Mouse (Mus musculus) liver, embryonic 13.5 days (tissue): ENCODE measurements around the gene Tcea2. TPM values are rescaled to one million over a fixed set of nuclear protein-coding genes. Genes with fewer than 3 reads are reported as not detected.

Source experiments
- ATAC-seq: fragments of 200-750 bp; cut with Nextera tagmentation; 2 replicates; pipeline ENCODE4 v1.8.0; 2017; ENCODE audit warnings: low read depth, mild to moderate bottlenecking, moderate number of reproducible peaks, moderate library complexity
- DNase-seq: peaks from one replicate; pipeline ENCODE4 v3.0.0; 2022
- H3K27ac ChIP-seq: fragments of 300-500 bp; sonication (generic); 2 replicates; pipeline ENCODE4 v1.5.1; 2015; ENCODE audit warnings: moderate library complexity, mild to moderate bottlenecking, inconsistent platforms
- H3K27me3 ChIP-seq: fragments of 300-500 bp; sonication (generic); 2 replicates; pipeline ENCODE4 v1.6.1; 2015; ENCODE audit warnings: mild to moderate bottlenecking, inconsistent platforms
- H3K36me3 ChIP-seq: fragments of 300-500 bp; sonication (generic); 2 replicates; pipeline ENCODE4 v1.6.1; 2015; ENCODE audit warnings: mild to moderate bottlenecking, inconsistent platforms
- H3K4me1 ChIP-seq: fragments of 300-500 bp; sonication (generic); replicated peaks from 2 replicates; pipeline ENCODE4 v1.6.1; 2015; ENCODE audit warnings: inconsistent platforms
- H3K4me2 ChIP-seq: fragments of 300-500 bp; sonication (generic); 2 replicates; pipeline ENCODE4 v1.6.1; 2015; ENCODE audit warnings: inconsistent platforms, mild to moderate bottlenecking, moderate library complexity
- H3K4me3 ChIP-seq: fragments of 300-500 bp; sonication (generic); replicated peaks from 2 replicates; pipeline ENCODE4 v1.5.1; 2015; ENCODE audit warnings: mild to moderate bottlenecking, inconsistent platforms
- H3K9ac ChIP-seq: fragments of 300-500 bp; sonication (generic); 2 replicates; pipeline ENCODE4 v1.6.1; 2015; ENCODE audit warnings: mild to moderate bottlenecking, inconsistent platforms
- H3K9me3 ChIP-seq: fragments of 300-500 bp; sonication (generic); replicated peaks from 2 replicates; pipeline ENCODE4 v1.6.1; 2016; ENCODE audit warnings: inconsistent platforms
- WGBS: fragments of 180-500 bp; shearing (Covaris S2); methylation state at CpG from one replicate; pipeline ENCODE4 v1.1.7; 2015; ENCODE audit not compliant: insufficient replicate concordance; 5-methylcytosine and 5-hydroxymethylcytosine counted together
- polyA plus RNA-seq: library from polyadenylated mRNA; unstranded; fragments of >200 nt; fragmentation: Nextera tagmentation; extraction: Ambion mirVana; gene quantifications from 2 replicates; pipeline ENCODE4 v1.2.1, GENCODE M21; 2015

The Tcea2 gene
- 2.4 and 2.6 TPM in 2 replicates for polyA plus RNA-seq

- no peak within 1 kb of the TSS; the same call in 1 of the 2 replicates for H3K27ac ChIP-seq
- WGBS = under 1% methylated on average over 69 of the region's 69 CpGs
Observed at GRCm38 (mm10) chr2:181679951-181680715, at the start of gene Tcea2. Tcea2 (plus strand) TSS chr2:181680310.

GRCm38 (mm10) chr2:181632624-181633023 is 47.5 kb upstream of the Tcea2 start:
- H3K4me2 ChIP-seq = no peak overlapping the region
- no peak for ATAC-seq
- no peak overlapping the region for H3K9ac ChIP-seq
- H3K4me3 ChIP-seq = no peak overlapping the region
- WGBS = 83% methylated on average over 6 of the region's 6 CpGs
- no peaks in the 10 kb centered on the region for H3K27me3 ChIP-seq
- H3K36me3 ChIP-seq = peaks cover 71% of the 10 kb centered on the region
- H3K4me1 ChIP-seq = peaks cover 3% of the 10 kb centered on the region
- DNase-seq = no peak
- H3K9me3 ChIP-seq = no peaks in the 10 kb centered on the region
- no peak overlapping the region for H3K27ac ChIP-seq

More at GRCm38 (mm10) chr2:181679951-181680715, at the start of gene Tcea2:
- Histone ChIP-seq H3K36me3 (no peaks in the 10 kb centered on the region), H3K4me1 (peaks cover 45% of the 10 kb centered on the region), H3K4me3 (peak within 1 kb of the TSS; percentile 64), H3K27me3 (peaks cover 13% of the 10 kb centered on the region), H3K9ac (peak within 1 kb of the TSS; percentile 75), H3K9me3 (no peaks in the 10 kb centered on the region), H3K4me2 (peak within 1 kb of the TSS; percentile 87)
- ATAC-seq (peak; percentile 49), DNase-seq (peak; percentile 45)

GRCm38 (mm10) chr2:181635865-181636264 is 44.2 kb upstream of the Tcea2 start:
- H3K36me3 ChIP-seq = peaks cover 86% of the 10 kb centered on the region
- H3K4me2 ChIP-seq = no peak overlapping the region
- no peak overlapping the region for H3K9ac ChIP-seq
- WGBS = 81% methylated on average over 3 of the region's 3 CpGs
- ATAC-seq (no peak), DNase-seq (no peak)
- no peak overlapping the region for H3K4me3 ChIP-seq
- no peaks in the 10 kb centered on the region for H3K4me1 ChIP-seq
- H3K27me3 ChIP-seq = no peaks in the 10 kb centered on the region
- H3K27ac ChIP-seq = no peak overlapping the region
- H3K9me3 ChIP-seq = no peaks in the 10 kb centered on the region

- H3K4me1 ChIP-seq = no peaks in the 10 kb centered on the region
- peak; percentile 40 for DNase-seq
- no peak for ATAC-seq
- WGBS = 71% methylated on average over 2 of the region's 2 CpGs
- H3K9me3 ChIP-seq = no peaks in the 10 kb centered on the region
- H3K27ac ChIP-seq = no peak overlapping the region
- H3K4me3 ChIP-seq = no peak overlapping the region
- H3K36me3 ChIP-seq = peaks cover 87% of the 10 kb centered on the region
- H3K27me3 ChIP-seq = no peaks in the 10 kb centered on the region
- no peak overlapping the region for H3K4me2 ChIP-seq
- H3K9ac ChIP-seq = no peak overlapping the region
Observed at GRCm38 (mm10) chr2:181644361-181644760, 35.7 kb upstream of the Tcea2 start.

- Histone ChIP-seq H3K9ac (no peak overlapping the region), H3K27ac (no peak overlapping the region), H3K27me3 (no peaks in the 10 kb centered on the region), H3K4me3 (no peak overlapping the region), H3K4me1 (no peaks in the 10 kb centered on the region), H3K9me3 (no peaks in the 10 kb centered on the region), H3K36me3 (peaks cover 87% of the 10 kb centered on the region), H3K4me2 (no peak overlapping the region)
- no peak for ATAC-seq
- WGBS = 88% methylated on average over 3 of the region's 3 CpGs
- no peak for DNase-seq
Observed at GRCm38 (mm10) chr2:181645666-181646065, 34.4 kb upstream of the Tcea2 start.

GRCm38 (mm10) chr2:181646626-181647472 is 33.3 kb upstream of the Tcea2 start:
- Histone ChIP-seq H3K4me1 (no peaks in the 10 kb centered on the region), H3K36me3 (peaks cover 87% of the 10 kb centered on the region), H3K27me3 (no peaks in the 10 kb centered on the region), H3K4me2 (no peak overlapping the region), H3K4me3 (no peak overlapping the region), H3K9me3 (no peaks in the 10 kb centered on the region), H3K27ac (no peak overlapping the region), H3K9ac (no peak overlapping the region)
- ATAC-seq (no peak), DNase-seq (no peak)
- 84% methylated on average over 6 of the region's 6 CpGs for WGBS

- no peaks in the 10 kb centered on the region for H3K27me3 ChIP-seq
- H3K4me2 ChIP-seq = no peak overlapping the region
- ATAC-seq (no peak), DNase-seq (no peak)
- H3K36me3 ChIP-seq = peaks cover 93% of the 10 kb centered on the region
- no peak overlapping the region for H3K4me3 ChIP-seq
- H3K9me3 ChIP-seq = no peaks in the 10 kb centered on the region
- no peak overlapping the region for H3K9ac ChIP-seq
- H3K4me1 ChIP-seq = no peaks in the 10 kb centered on the region
- H3K27ac ChIP-seq = no peak overlapping the region
- 91% methylated on average over 10 of the region's 10 CpGs for WGBS
Observed at GRCm38 (mm10) chr2:181648926-181649325, 31.2 kb upstream of the Tcea2 start.

GRCm38 (mm10) chr2:181653065-181653464 is 27.0 kb upstream of the Tcea2 start:
- ATAC-seq (no peak), DNase-seq (no peak)
- H3K4me3 ChIP-seq = no peak overlapping the region
- 0 out of 2 replicates have a peak, but pooled peaks cover 5% of the 10 kb centered on the region for H3K4me1 ChIP-seq
- H3K27ac ChIP-seq = no peak overlapping the region
- H3K36me3 ChIP-seq = peaks cover 84% of the 10 kb centered on the region
- H3K4me2 ChIP-seq = no peak overlapping the region
- no peaks in the 10 kb centered on the region for H3K27me3 ChIP-seq
- no peak overlapping the region for H3K9ac ChIP-seq
- no peaks in the 10 kb centered on the region for H3K9me3 ChIP-seq

GRCm38 (mm10) chr2:181653523-181653922 is 26.6 kb upstream of the Tcea2 start:
- Histone ChIP-seq H3K4me2 (no peak overlapping the region), H3K4me1 (0 out of 2 replicates have a peak, but pooled peaks cover 8% of the 10 kb centered on the region), H3K27me3 (no peaks in the 10 kb centered on the region), H3K27ac (no peak overlapping the region), H3K36me3 (peaks cover 80% of the 10 kb centered on the region), H3K4me3 (no peak overlapping the region), H3K9ac (no peak overlapping the region), H3K9me3 (no peaks in the 10 kb centered on the region)
- DNase-seq (no peak), ATAC-seq (no peak)
- WGBS = 75% methylated on average over 1 of the region's 1 CpGs

GRCm38 (mm10) chr2:181656734-181657133 is 23.4 kb upstream of the Tcea2 start, which contains the start of gene Gm29797:
Gm29797 (plus strand) TSS chr2:181657034.
- Histone ChIP-seq H3K9me3 (no peaks in the 10 kb centered on the region), H3K27me3 (no peaks in the 10 kb centered on the region), H3K4me2 (no peak within 1 kb of the TSS), H3K9ac (no peak within 1 kb of the TSS), H3K36me3 (peaks cover 49% of the 10 kb centered on the region), H3K27ac (no peak within 1 kb of the TSS), H3K4me3 (no peak within 1 kb of the TSS), H3K4me1 (peaks cover 22% of the 10 kb centered on the region)
- DNase-seq = no peak
- 60% methylated on average over 3 of the region's 3 CpGs for WGBS
- ATAC-seq = no peak

- H3K4me2 ChIP-seq = no peak overlapping the region
- DNase-seq (no peak), ATAC-seq (no peak)
- peaks cover 22% of the 10 kb centered on the region for H3K4me1 ChIP-seq
- H3K27ac ChIP-seq = no peak overlapping the region
- H3K36me3 ChIP-seq = peaks cover 42% of the 10 kb centered on the region
- no peaks in the 10 kb centered on the region for H3K27me3 ChIP-seq
- no peak overlapping the region for H3K9ac ChIP-seq
- H3K4me3 ChIP-seq = no peak overlapping the region
- H3K9me3 ChIP-seq = no peaks in the 10 kb centered on the region
- WGBS = 47% methylated on average over 2 of the region's 2 CpGs
Observed at GRCm38 (mm10) chr2:181657441-181657840, 22.7 kb upstream of the Tcea2 start.
